Mouse (Mus musculus): Measurements from ENCODE around the gene Glb1l. TPM values are rescaled to one million over a fixed set of nuclear protein-coding genes. Genes with fewer than 3 reads are reported as not detected.
"Not testable (repeated sequence)": the region's sequence is repeated elsewhere in the genome, so short reads cannot be mapped to it uniquely, and the experiment has no call there.

Gene Glb1l
- total and polyA plus RNA-seq, 2 experiments from 2014 or later = 15.3 to 15.5 TPM

- H3K27me3 ChIP-seq (ENCODE audit: insufficient read depth, low read length) = no peaks in the 10 kb centered on the region
- H3K4me3 ChIP-seq (ENCODE audit: low read length) = no peak overlapping the region
- H3K4me2 ChIP-seq (ENCODE audit: low read depth, low read length) = no peak overlapping the region
- no peak overlapping the region for H3K9ac ChIP-seq (replicated peaks; ENCODE audit: low read length)
- no peaks in the 10 kb centered on the region for H3K9me3 ChIP-seq (ENCODE audit: low read length)
- DNase-seq (ENCODE audit: low spot score) (no peak), ATAC-seq (peak; percentile 21)
- 84% methylated on average over 12 of the region's 12 CpGs for WGBS
- H3K36me3 ChIP-seq (ENCODE audit: insufficient read depth, low read length) = peaks cover 13% of the 10 kb centered on the region; the same call in 1 of the 2 replicates
- no peak overlapping the region for H3K27ac ChIP-seq
- TF ChIP-seq CTCF (IDR thresholded peaks at IDR 0.05; ENCODE audit: low read depth) = no peak
- no peaks in the 10 kb centered on the region for H3K4me1 ChIP-seq (ENCODE audit: insufficient read depth, low read length)
Observed at GRCm38 (mm10) chr1:75244175-75244826, 33.7 kb upstream of the Glb1l start.

GRCm38 (mm10) chr1:75243411-75243810, 32.8 kb upstream of the Glb1l start:
- WGBS = 90% methylated on average over 14 of the region's 14 CpGs
- peaks cover 13% of the 10 kb centered on the region; the same call in 1 of the 2 replicates for H3K36me3 ChIP-seq (ENCODE audit: insufficient read depth, low read length)
- no peak overlapping the region for H3K4me3 ChIP-seq (ENCODE audit: low read length)
- H3K27me3 ChIP-seq (ENCODE audit: insufficient read depth, low read length) = no peaks in the 10 kb centered on the region
- ATAC-seq = no peak
- no peak for DNase-seq (ENCODE audit: low spot score)
- H3K4me2 ChIP-seq (ENCODE audit: low read depth, low read length) = no peak overlapping the region
- no peaks in the 10 kb centered on the region for H3K4me1 ChIP-seq (ENCODE audit: insufficient read depth, low read length)
- no peaks in the 10 kb centered on the region for H3K9me3 ChIP-seq (ENCODE audit: low read length)
- H3K27ac ChIP-seq = no peak overlapping the region
- no peak for TF ChIP-seq CTCF (IDR thresholded peaks at IDR 0.05; ENCODE audit: low read depth)
- no peak overlapping the region for H3K9ac ChIP-seq (replicated peaks; ENCODE audit: low read length)

GRCm38 (mm10) chr1:75239591-75239990, 29.0 kb upstream of the Glb1l start:
- H3K9ac ChIP-seq (replicated peaks; ENCODE audit: low read length) = no peak overlapping the region
- TF ChIP-seq CTCF (IDR thresholded peaks at IDR 0.05; ENCODE audit: low read depth) = no peak
- H3K27me3 ChIP-seq (ENCODE audit: insufficient read depth, low read length) = no peaks in the 10 kb centered on the region
- peaks cover 13% of the 10 kb centered on the region; the same call in 1 of the 2 replicates for H3K36me3 ChIP-seq (ENCODE audit: insufficient read depth, low read length)
- DNase-seq (ENCODE audit: low spot score) (no peak), ATAC-seq (no peak)
- 0 out of 2 replicates have a peak, but pooled peaks cover 5% of the 10 kb centered on the region for H3K4me1 ChIP-seq (ENCODE audit: insufficient read depth, low read length)
- H3K4me3 ChIP-seq (ENCODE audit: low read length) = no peak overlapping the region
- 78% methylated on average over 10 of the region's 10 CpGs for WGBS
- H3K4me2 ChIP-seq (ENCODE audit: low read depth, low read length) = no peak overlapping the region
- H3K27ac ChIP-seq = no peak overlapping the region
- no peaks in the 10 kb centered on the region for H3K9me3 ChIP-seq (ENCODE audit: low read length)

GRCm38 (mm10) chr1:75236117-75237050, 25.8 kb upstream of the Glb1l start, which contains the start of gene Dnajb2:
Dnajb2 (plus strand) TSS chr1:75236406.
- peak within 1 kb of the TSS; percentile 96 for H3K4me2 ChIP-seq (ENCODE audit: low read depth, low read length)
- H3K9ac ChIP-seq (replicated peaks; ENCODE audit: low read length) = peak within 1 kb of the TSS; percentile 84
- H3K27me3 ChIP-seq (ENCODE audit: insufficient read depth, low read length) = no peaks in the 10 kb centered on the region
- ATAC-seq (peak; percentile 90), DNase-seq (ENCODE audit: low spot score) (peak; percentile 85)
- 1% methylated on average over 62 of the region's 64 CpGs for WGBS
- 0 out of 2 replicates have a peak, but pooled peaks cover 6% of the 10 kb centered on the region for H3K4me1 ChIP-seq (ENCODE audit: insufficient read depth, low read length)
- H3K9me3 ChIP-seq (ENCODE audit: low read length) = no peaks in the 10 kb centered on the region
- no peak for TF ChIP-seq CTCF (IDR thresholded peaks at IDR 0.05; ENCODE audit: low read depth)
- no peaks in the 10 kb centered on the region; the same call in 1 of the 2 replicates for H3K36me3 ChIP-seq (ENCODE audit: insufficient read depth, low read length)
- H3K4me3 ChIP-seq (ENCODE audit: low read length) = peak within 1 kb of the TSS; percentile 67
- peak within 1 kb of the TSS; percentile 85 for H3K27ac ChIP-seq

GRCm38 (mm10) chr1:75234606-75235005, 24.0 kb upstream of the Glb1l start:
- Histone ChIP-seq H3K9ac (replicated peaks; ENCODE audit: low read length) (no peak overlapping the region), H3K27me3 (ENCODE audit: insufficient read depth, low read length) (no peaks in the 10 kb centered on the region), H3K27ac (no peak overlapping the region), H3K9me3 (ENCODE audit: low read length) (no peaks in the 10 kb centered on the region), H3K4me1 (ENCODE audit: insufficient read depth, low read length) (0 out of 2 replicates have a peak, but pooled peaks cover 6% of the 10 kb centered on the region), H3K4me3 (ENCODE audit: low read length) (no peak overlapping the region), H3K36me3 (ENCODE audit: insufficient read depth, low read length) (no peaks in the 10 kb centered on the region; the same call in 1 of the 2 replicates), H3K4me2 (ENCODE audit: low read depth, low read length) (peak overlapping the region; percentile 24; the same call in 1 of the 2 replicates)
- DNase-seq (ENCODE audit: low spot score) = peak; percentile 87
- WGBS = under 1% methylated on average over 8 of the region's 8 CpGs
- TF ChIP-seq CTCF (IDR thresholded peaks at IDR 0.05; ENCODE audit: low read depth) = peak; percentile 87
- ATAC-seq = peak; percentile 68

GRCm38 (mm10) chr1:75232489-75232888, 21.9 kb upstream of the Glb1l start:
- H3K9me3 ChIP-seq (ENCODE audit: low read length); H3K27ac ChIP-seq; H3K4me2 ChIP-seq (ENCODE audit: low read depth, low read length); H3K27me3 ChIP-seq (ENCODE audit: insufficient read depth, low read length); H3K36me3 ChIP-seq (ENCODE audit: insufficient read depth, low read length); DNase-seq (ENCODE audit: low spot score); H3K4me1 ChIP-seq (ENCODE audit: insufficient read depth, low read length); H3K4me3 ChIP-seq (ENCODE audit: low read length); ATAC-seq; H3K9ac ChIP-seq (replicated peaks; ENCODE audit: low read length): not testable (repeated sequence)
- TF ChIP-seq CTCF (IDR thresholded peaks at IDR 0.05; ENCODE audit: low read depth) = peak; percentile 15; the same call in 1 of the 2 replicates
- WGBS = 69% methylated on average over 4 of the region's 4 CpGs

Data from hindbrain, postnatal 0 days (tissue).